Mouse (Mus musculus): ENCODE data around the gene Magix.
A peak's percentile ranks its signal among the peaks of the same experiment; 100 is the strongest.

Magix gene

GRCm38 (mm10) chrX:7673578-7674281 lies 7.3 kb downstream of the Magix start:
- DNase-seq (ENCODE audit: low spot score): no peak

- no peak for DNase-seq (ENCODE audit: low spot score)
Measured at GRCm38 (mm10) chrX:7672739-7673138, 8.3 kb downstream of the Magix start.

GRCm38 (mm10) chrX:7670921-7671623 lies 10.0 kb downstream of the Magix start, which contains the start of gene Plp2:
TSS of gene Plp2 (minus strand) at chrX:7671390.
- no peak for DNase-seq (ENCODE audit: low spot score)

- peak; percentile 30 for DNase-seq (ENCODE audit: low spot score)
Measured at GRCm38 (mm10) chrX:7670390-7670881, 10.6 kb downstream of the Magix start.

GRCm38 (mm10) chrX:7665739-7666502 lies 15.1 kb downstream of the Magix start:
- no peak for DNase-seq (ENCODE audit: low spot score)

- no peak for DNase-seq (ENCODE audit: low spot score)
Measured at GRCm38 (mm10) chrX:7664791-7665190, 16.3 kb downstream of the Magix start.

GRCm38 (mm10) chrX:7662936-7663335 lies 18.1 kb downstream of the Magix start:
- DNase-seq (ENCODE audit: low spot score): no peak

- DNase-seq (ENCODE audit: low spot score): no peak
Measured at GRCm38 (mm10) chrX:7661086-7661485, 20.0 kb downstream of the Magix start.

- no peak for DNase-seq (ENCODE audit: low spot score)
Measured at GRCm38 (mm10) chrX:7658785-7659589, 22.1 kb downstream of the Magix start.

- DNase-seq (ENCODE audit: low spot score): no peak
Measured at GRCm38 (mm10) chrX:7658031-7658784, 22.8 kb downstream of the Magix start.

GRCm38 (mm10) chrX:7657221-7657639 lies 23.8 kb downstream of the Magix start, which contains the start of gene Prickle3:
TSS of gene Prickle3 (plus strand) at chrX:7657260.
- DNase-seq (ENCODE audit: low spot score): no peak

GRCm38 (mm10) chrX:7648671-7649304 lies 32.3 kb downstream of the Magix start:
- peak; percentile 74 for DNase-seq (ENCODE audit: low spot score)

GRCm38 (mm10) chrX:7645349-7645748 lies 35.7 kb downstream of the Magix start:
- DNase-seq (ENCODE audit: low spot score): peak; percentile 84

- DNase-seq (ENCODE audit: low spot score): no peak
Measured at GRCm38 (mm10) chrX:7640785-7641184, 40.3 kb downstream of the Magix start.

GRCm38 (mm10) chrX:7639536-7640325 lies 41.3 kb downstream of the Magix start:
- no peak for DNase-seq (ENCODE audit: low spot score)

GRCm38 (mm10) chrX:7638401-7639091 lies 42.5 kb downstream of the Magix start, which contains the start of gene Syp:
TSS of gene Syp (plus strand) at chrX:7638471.
- peak; percentile 89 for DNase-seq (ENCODE audit: low spot score)

- no peak for DNase-seq (ENCODE audit: low spot score)
Measured at GRCm38 (mm10) chrX:7635101-7635500, 46.0 kb downstream of the Magix start.

GRCm38 (mm10) chrX:7632560-7632959 lies 48.5 kb downstream of the Magix start:
- no peak for DNase-seq (ENCODE audit: low spot score)
